Mouse (Mus musculus) hindbrain, postnatal 0 days (tissue): Measurements from ENCODE around the gene Pabpn1l. TPM values are rescaled to one million over a fixed set of nuclear protein-coding genes. Genes with fewer than 3 reads are reported as not detected.

ENCODE experiments used
- ATAC-seq: fragments of 200-750 bp; cut with Nextera tagmentation; 2 replicates; pipeline ENCODE4 v1.8.0; 2017; ENCODE audit warnings: mild to moderate bottlenecking, moderate TSS enrichment, moderate library complexity
- DNase-seq: peaks from one replicate; pipeline ENCODE4 v3.0.0-alpha.2; 2015; ENCODE audit warnings: low spot score
- H3K27ac ChIP-seq: fragments of 300-500 bp; sonication (generic); 2 replicates; pipeline ENCODE4 v1.5.1; 2014; ENCODE audit warnings: mild to moderate bottlenecking
- H3K27me3 ChIP-seq: fragments of 300-500 bp; sonication (generic); 2 replicates; pipeline ENCODE4 v1.6.1; 2014; ENCODE audit warnings: low read length, mixed read lengths; ENCODE audit not compliant: insufficient read depth
- H3K36me3 ChIP-seq: fragments of 300-500 bp; sonication (generic); 2 replicates; pipeline ENCODE4 v1.6.1; 2014; ENCODE audit warnings: low read length, mixed read lengths; ENCODE audit not compliant: insufficient read depth
- H3K4me1 ChIP-seq: fragments of 300-500 bp; sonication (generic); 2 replicates; pipeline ENCODE4 v1.6.1; 2014; ENCODE audit warnings: antibody characterized with exemption, low read length, mixed read lengths; ENCODE audit not compliant: insufficient read depth
- H3K4me2 ChIP-seq: fragments of 300-500 bp; sonication (generic); 2 replicates; pipeline ENCODE4 v1.6.1; 2014; ENCODE audit warnings: low read depth, mild to moderate bottlenecking, low read length, moderate library complexity, mixed read lengths
- H3K4me3 ChIP-seq: fragments of 300-500 bp; sonication (generic); 2 replicates; pipeline ENCODE4 v1.5.1; 2014; ENCODE audit warnings: low read length
- H3K9ac ChIP-seq: fragments of 300-500 bp; sonication (generic); replicated peaks from 2 replicates; pipeline ENCODE4 v1.6.1; 2014; ENCODE audit warnings: mild to moderate bottlenecking, low read length, moderate library complexity, mixed read lengths
- H3K9me3 ChIP-seq: fragments of 300-500 bp; sonication (generic); 2 replicates; pipeline ENCODE4 v1.6.1; 2016; ENCODE audit warnings: low read length, mixed read lengths
- CTCF ChIP-seq: IDR thresholded peaks from 2 replicates; pipeline ENCODE4 v1.5.1; 2016; ENCODE audit warnings: antibody characterized with exemption, control low read depth, low read depth
- WGBS: fragments of 180-500 bp; shearing (Covaris S2); extraction: QIAGEN DNeasy Blood & Tissue Kit; methylation state at CpG from one replicate; pipeline ENCODE4 v1.1.7; 2014; 5-methylcytosine and 5-hydroxymethylcytosine counted together
- polyA plus RNA-seq: library from polyadenylated mRNA; unstranded; fragments of >200 nt; fragmentation: Nextera tagmentation; extraction: Ambion mirVana; gene quantifications from 2 replicates; pipeline ENCODE4 v1.2.1, GENCODE M21; 2015
- total RNA-seq: library from RNA; depleted of rRNA; stranded (reverse); fragments of >200 nt; gene quantifications from 2 replicates; pipeline ENCODE4 v1.2.3, GENCODE M21; 2014; rRNA removed

Gene Pabpn1l
- total RNA-seq (not detected in 2 replicates), polyA plus RNA-seq (not detected in 2 replicates)

DNA sequence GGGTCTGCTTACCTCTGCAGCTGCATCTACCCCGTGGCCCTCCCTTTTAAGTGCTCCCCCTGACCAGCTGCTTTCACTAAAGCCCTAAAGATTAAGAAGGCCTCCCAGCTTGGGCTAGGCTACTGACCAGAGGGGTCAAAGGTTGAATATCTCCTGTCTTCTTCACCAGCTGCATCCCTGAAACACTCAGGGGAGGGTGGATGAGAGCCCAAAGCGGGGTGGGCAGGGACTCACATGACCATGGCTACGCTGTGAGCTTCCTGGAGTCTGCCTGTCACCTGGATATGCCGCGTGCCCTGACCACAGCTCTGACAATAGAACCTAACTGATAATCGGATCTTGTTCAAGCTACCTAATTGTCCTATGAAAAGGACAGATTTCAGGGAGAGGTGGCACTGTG lies at the start of gene Pabpn1l:
TSS of gene Pabpn1l (minus strand) at position 13 of the 400 bp plus-strand sequence.
- Histone ChIP-seq H3K4me3 (no peak within 1 kb of the TSS), H3K4me1 (no peaks in the 10 kb centered on the region), H3K4me2 (no peak within 1 kb of the TSS), H3K36me3 (no peaks in the 10 kb centered on the region), H3K9ac (no peak within 1 kb of the TSS), H3K27ac (no peak within 1 kb of the TSS), H3K27me3 (no peaks in the 10 kb centered on the region), H3K9me3 (no peaks in the 10 kb centered on the region)
- TF ChIP-seq CTCF = no peak
- 71% methylated on average over 6 of the region's 6 CpGs for WGBS
- DNase-seq (no peak), ATAC-seq (no peak)

DNA sequence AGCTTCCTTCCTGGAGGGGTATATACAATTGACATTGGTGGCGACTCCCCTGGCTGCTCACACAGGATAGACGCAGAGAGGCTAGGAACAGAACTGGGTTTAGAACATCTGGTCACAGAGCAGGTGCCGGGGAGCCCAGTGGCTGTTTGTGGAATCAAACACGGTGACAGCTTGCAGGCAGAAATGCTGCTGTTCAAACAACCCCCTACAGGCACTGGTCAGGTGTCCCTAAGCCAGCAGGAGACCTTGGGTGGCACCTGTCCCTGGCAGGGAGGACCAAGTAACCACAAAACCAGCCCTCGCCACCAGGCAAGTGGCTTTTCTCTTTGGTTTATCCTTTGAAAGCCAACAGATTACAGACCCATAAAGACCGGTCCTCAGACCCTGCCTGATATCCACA lies 49.4 kb upstream of the Pabpn1l start:
- no peaks in the 10 kb centered on the region for H3K9me3 ChIP-seq
- WGBS = 61% methylated on average over 6 of the region's 6 CpGs
- H3K27me3 ChIP-seq = no peaks in the 10 kb centered on the region
- no peak overlapping the region for H3K9ac ChIP-seq
- TF ChIP-seq CTCF = no peak
- H3K4me2 ChIP-seq = no peak overlapping the region
- H3K4me1 ChIP-seq = peaks cover 34% of the 10 kb centered on the region
- H3K36me3 ChIP-seq = no peaks in the 10 kb centered on the region
- DNase-seq (no peak), ATAC-seq (no peak)
- no peak overlapping the region for H3K27ac ChIP-seq
- no peak overlapping the region for H3K4me3 ChIP-seq

DNA sequence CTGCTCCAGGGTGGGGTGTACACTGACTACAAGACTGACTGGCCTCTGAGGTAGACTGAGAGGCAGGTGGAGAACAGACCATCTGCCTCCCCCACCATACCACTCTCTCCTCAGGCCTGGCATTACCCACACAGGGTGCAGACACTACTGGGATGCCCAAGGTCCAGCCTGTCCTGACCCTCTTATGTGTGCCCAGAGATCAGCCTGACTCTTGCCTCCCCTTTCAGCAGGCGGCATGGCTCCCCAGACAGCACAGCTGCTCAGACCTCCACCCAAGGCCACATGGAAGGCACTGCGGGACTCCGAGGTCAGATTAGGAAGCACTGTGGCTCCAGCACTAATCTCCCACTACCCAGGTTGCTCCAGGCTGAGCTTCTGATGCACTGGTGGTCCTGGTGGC lies 48.2 kb upstream of the Pabpn1l start:
- Histone ChIP-seq H3K27me3 (no peaks in the 10 kb centered on the region), H3K36me3 (no peaks in the 10 kb centered on the region), H3K9me3 (no peaks in the 10 kb centered on the region), H3K4me3 (no peak overlapping the region), H3K27ac (no peak overlapping the region), H3K9ac (no peak overlapping the region), H3K4me1 (peaks cover 34% of the 10 kb centered on the region), H3K4me2 (no peak overlapping the region)
- DNase-seq (no peak), ATAC-seq (no peak)
- TF ChIP-seq CTCF = no peak
- WGBS = 63% methylated on average over 3 of the region's 3 CpGs

DNA sequence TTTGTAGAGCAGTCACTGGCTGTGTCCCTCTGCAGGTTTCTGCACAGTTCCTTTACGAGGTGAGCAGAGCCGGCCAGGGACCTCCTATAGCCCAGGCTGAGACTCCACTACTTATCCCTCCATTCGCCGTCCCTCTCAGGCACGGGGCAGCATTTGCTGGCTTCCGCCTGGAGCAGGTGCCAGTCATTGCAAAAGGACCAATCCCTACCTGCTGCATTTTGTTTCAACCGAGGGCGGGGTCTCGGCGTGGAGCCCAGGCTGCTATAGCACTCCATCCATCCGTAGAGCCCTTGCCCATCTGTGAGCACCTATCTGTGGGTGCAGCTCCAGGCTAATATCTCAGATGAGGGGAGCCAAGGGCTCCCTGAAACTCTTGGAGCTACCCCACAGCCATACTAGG lies 47.5 kb upstream of the Pabpn1l start:
- Histone ChIP-seq H3K4me1 (peaks cover 34% of the 10 kb centered on the region), H3K27ac (no peak overlapping the region), H3K9ac (no peak overlapping the region), H3K9me3 (no peaks in the 10 kb centered on the region), H3K27me3 (no peaks in the 10 kb centered on the region), H3K4me2 (no peak overlapping the region), H3K36me3 (no peaks in the 10 kb centered on the region), H3K4me3 (no peak overlapping the region)
- no peak for TF ChIP-seq CTCF
- 20% methylated on average over 11 of the region's 11 CpGs for WGBS
- ATAC-seq (0 out of 2 replicates have a peak, but pooled peaks have one; percentile 4), DNase-seq (peak; percentile 17)

DNA sequence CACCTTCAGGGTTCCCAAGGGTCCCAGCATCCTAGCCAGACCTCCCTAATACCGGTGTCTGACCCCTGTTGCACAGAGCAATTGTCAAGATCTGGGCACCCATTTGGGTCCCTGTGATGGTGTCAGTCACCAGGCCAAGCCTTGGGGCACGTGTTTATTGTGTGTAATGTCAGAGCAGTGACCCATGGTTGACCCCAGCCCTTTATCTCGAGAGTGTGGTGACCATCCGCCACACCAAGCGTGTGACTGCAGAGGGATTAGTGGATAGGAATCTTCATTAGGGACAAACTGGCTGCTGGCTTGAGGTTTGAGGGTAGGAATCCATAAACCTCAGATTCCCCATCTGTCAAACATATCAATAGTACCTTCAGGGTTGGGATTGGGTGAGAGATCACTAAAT lies 46.8 kb upstream of the Pabpn1l start:
- no peak for TF ChIP-seq CTCF
- DNase-seq (no peak), ATAC-seq (no peak)

DNA sequence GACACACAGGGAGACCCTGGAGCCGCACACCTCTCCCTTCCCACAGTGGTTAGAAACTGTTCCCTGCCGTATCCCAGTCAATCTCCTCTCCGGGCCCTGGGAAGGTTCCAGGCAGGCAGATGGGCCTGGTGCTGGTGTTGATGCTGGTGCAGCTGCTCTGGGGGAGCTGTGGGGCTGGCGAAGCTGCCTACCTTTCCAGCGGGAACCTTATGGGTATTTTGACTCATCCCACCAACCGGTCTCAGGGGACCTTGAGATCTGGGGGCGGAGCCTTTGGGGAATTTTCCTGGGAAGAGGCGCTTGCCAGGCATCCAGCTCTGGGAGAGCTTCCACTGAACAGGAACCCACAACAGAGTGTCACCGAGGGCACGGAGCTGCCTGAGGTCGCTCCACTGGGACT lies 45.3 kb upstream of the Pabpn1l start:
- peaks cover 34% of the 10 kb centered on the region for H3K4me1 ChIP-seq
- H3K4me2 ChIP-seq = no peak overlapping the region
- DNase-seq = no peak
- no peak overlapping the region for H3K27ac ChIP-seq
- no peak for ATAC-seq
- no peak for TF ChIP-seq CTCF
- WGBS = 56% methylated on average over 11 of the region's 11 CpGs
- H3K27me3 ChIP-seq = no peaks in the 10 kb centered on the region
- H3K36me3 ChIP-seq = no peaks in the 10 kb centered on the region
- H3K4me3 ChIP-seq = no peak overlapping the region
- H3K9me3 ChIP-seq = no peaks in the 10 kb centered on the region
- no peak overlapping the region for H3K9ac ChIP-seq

More for the DNA sequence above, 46.8 kb upstream of the Pabpn1l start:
- peaks cover 34% of the 10 kb centered on the region for H3K4me1 ChIP-seq
- WGBS = 31% methylated on average over 5 of the region's 5 CpGs
- no peaks in the 10 kb centered on the region for H3K36me3 ChIP-seq
- no peak overlapping the region for H3K4me2 ChIP-seq
- H3K27ac ChIP-seq = no peak overlapping the region
- no peaks in the 10 kb centered on the region for H3K9me3 ChIP-seq
- H3K4me3 ChIP-seq = no peak overlapping the region
- no peak overlapping the region for H3K9ac ChIP-seq
- no peaks in the 10 kb centered on the region for H3K27me3 ChIP-seq

DNA sequence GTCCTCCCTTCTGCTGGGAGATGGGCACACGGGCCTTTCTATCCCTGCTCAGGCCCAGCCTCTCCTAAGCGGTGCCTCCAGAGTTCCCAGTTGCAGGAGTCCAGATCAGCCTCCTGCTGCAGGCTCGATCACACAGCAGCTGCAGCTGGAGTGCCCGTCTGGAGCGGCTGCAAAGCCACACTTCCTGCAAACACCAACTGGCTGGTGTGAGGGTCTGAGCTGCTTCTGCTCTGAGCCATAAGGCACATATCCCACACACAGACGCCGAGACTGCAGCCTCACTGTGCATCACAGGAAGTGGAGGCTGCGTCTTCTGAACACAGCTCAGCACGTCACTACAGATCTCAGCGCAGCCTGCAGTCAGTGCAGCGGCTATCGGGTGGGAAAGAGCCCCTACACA lies 44.3 kb upstream of the Pabpn1l start:
- DNase-seq (no peak), ATAC-seq (no peak)
- Histone ChIP-seq H3K36me3 (no peaks in the 10 kb centered on the region), H3K9ac (no peak overlapping the region), H3K27ac (peak overlapping the region; percentile 66), H3K4me1 (peaks cover 32% of the 10 kb centered on the region), H3K9me3 (no peaks in the 10 kb centered on the region), H3K27me3 (no peaks in the 10 kb centered on the region), H3K4me2 (no peak overlapping the region), H3K4me3 (no peak overlapping the region)
- no peak for TF ChIP-seq CTCF
- 53% methylated on average over 12 of the region's 12 CpGs for WGBS
